Mouse (Mus musculus) kidney, postnatal 10 days (tissue): ENCODE results near the gene Ldb1.
A peak's percentile ranks its signal among the peaks of the same experiment; 100 is the strongest.

Experiments used
- DNase-seq: peaks from one replicate; pipeline ENCODE4 v3.0.0; 2021; ENCODE audit warnings: mixed read lengths

Gene Ldb1

GRCm38 (mm10) chr19:46044993-46045695, at the start of gene Ldb1:
Gene Ldb1, minus strand, starts transcription at chr19:46045214.
- peak; percentile 91 for DNase-seq

DNA sequence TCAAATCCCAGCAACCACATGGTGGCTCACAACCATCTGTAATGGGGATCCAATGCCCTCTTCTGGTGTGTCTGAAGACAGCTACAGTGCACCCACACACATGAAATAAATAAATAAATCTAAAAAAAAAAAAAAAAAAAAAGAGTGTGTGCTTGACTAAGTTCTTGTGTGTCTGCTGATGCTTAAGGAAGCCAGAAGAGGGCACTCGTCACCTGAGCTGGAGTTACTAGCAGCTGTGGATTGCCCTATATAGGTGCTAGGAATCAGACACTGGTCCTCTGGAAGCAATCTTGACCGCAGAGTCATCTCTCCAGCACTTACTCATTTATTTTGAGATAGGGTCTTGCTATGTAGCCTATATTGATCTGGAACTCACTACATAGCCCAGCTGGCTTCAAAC, 49.1 kb upstream of the Ldb1 start:
- no peak for DNase-seq

GRCm38 (mm10) chr19:46091641-46092040, 46.6 kb upstream of the Ldb1 start:
- no peak for DNase-seq

GRCm38 (mm10) chr19:46087871-46088270, 42.9 kb upstream of the Ldb1 start:
- DNase-seq = no peak

GRCm38 (mm10) chr19:46086337-46086736, 41.3 kb upstream of the Ldb1 start:
- peak; percentile 75 for DNase-seq

- no peak for DNase-seq
These were observed 40.2 kb upstream of the Ldb1 start for GRCm38 (mm10) chr19:46085185-46085584.

GRCm38 (mm10) chr19:46078535-46078934, 33.5 kb upstream of the Ldb1 start:
- DNase-seq = no peak

GRCm38 (mm10) chr19:46075616-46076607, 30.9 kb upstream of the Ldb1 start, which contains the start of gene Nolc1:
Gene Nolc1, plus strand, starts transcription at chr19:46075863.
- DNase-seq = peak; percentile 99

DNA sequence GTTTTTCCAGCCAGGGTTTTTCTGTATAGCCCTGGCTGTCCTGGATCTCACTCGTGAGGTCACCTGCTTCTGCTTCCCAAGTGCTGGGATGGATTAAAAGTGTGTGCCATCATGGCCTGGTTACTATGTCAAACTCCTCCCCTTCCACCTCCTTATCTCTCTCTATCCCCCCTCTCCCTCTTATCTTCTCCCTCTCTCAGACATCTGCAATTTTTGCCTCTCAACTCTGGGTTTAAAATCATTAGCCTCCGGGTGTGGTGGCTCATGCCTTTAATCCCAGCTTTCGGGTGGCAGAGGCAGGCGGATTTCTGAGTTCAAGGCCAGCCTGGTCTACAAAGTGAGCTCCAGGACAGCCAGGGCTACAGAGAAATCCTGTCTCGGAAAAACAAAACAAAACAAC, 29.3 kb upstream of the Ldb1 start:
- no peak for DNase-seq

GRCm38 (mm10) chr19:46073285-46073684, 28.3 kb upstream of the Ldb1 start:
- no peak for DNase-seq

DNA sequence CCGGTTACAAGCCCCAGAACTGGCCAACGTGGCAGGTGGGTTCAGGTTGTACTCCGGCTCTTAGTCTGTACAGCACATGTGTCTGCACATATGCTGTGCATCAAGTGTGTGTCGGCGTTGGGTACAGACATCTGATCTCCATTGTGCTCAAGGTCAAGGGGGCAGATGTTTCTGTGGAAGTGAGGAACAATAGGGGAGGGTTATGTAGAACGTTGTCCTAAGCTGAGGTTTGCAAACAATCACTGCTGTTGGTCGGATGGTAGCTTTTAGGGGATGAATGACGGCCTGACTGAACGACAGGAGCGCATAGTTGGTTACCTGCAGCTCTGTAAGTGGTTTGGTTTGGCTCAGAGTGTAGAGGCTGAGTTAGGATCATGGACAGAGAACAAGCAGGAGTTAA, 23.0 kb upstream of the Ldb1 start:
- no peak for DNase-seq

DNA sequence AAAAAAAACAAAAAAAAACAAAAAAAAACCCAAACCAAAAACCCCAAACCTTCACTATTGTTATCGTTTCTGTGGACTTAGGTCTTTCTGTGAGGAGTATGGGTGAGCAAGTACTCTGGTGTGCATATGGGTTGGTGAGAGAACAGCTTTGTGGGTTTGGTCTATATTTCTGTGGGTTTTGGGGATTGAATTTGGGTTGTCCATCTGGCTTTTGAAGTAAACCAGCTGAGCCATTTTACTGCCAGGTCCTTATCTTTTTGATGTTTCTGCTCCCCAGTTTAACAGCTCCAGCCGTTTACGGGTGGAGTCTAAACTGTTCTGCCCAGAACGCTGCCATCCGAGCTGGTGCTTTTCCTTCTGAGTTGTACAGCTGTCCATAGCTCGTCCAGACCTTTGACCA, 15.8 kb upstream of the Ldb1 start:
- DNase-seq = no peak

DNA sequence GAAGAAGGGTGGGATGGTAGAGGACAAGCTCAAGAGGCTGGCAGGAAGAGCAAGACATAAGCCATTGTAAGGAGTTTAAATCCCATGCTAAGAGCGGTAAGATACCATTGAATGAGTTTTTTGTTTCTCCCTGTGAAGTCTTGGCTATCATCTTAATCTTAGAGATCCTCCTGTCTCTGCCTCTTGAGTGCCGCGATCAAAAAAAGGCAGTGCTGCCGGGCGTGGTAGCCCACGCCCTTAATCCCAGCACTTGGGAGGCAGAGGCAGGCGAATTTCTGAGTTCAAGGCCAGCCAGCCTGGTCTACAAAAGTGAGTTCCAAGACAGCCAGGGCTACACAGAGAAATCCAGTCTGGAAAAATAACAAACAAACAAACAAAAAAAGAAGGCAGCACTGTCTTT, 13.5 kb upstream of the Ldb1 start:
- no peak for DNase-seq

DNA sequence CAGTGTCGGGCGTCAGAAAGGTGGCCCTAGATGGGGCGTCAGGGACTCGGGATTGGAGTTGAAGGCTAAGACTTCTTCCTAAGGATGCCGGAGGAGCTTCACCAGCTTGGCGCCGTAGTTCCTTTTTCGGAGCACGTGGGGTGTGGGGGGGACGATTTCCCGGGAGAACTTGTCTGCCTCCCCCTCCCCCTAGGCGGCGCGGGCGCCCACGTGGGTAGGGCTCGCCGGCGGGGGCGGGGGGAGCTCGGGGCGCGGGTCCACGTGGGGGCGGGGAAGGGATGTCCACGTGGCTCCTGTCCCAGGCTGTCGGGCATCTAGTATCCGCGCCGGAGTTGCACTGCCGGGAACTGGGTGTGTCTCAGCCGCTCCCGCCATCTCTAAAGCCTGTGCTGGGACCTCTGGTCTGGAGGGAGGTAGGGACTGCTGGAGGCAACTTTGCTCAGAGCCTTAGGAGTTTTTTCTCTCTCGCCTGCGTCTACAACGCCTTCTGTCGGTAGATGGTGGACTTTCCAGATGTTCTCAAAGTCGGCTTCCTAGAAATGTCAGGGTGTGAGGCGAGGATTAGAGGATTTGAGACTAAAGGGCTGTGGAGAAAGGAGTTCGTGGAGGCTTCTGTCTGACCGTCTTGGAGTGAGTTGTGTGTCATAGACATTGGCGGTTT, 12.1 kb upstream of the Ldb1 start:
- peak; percentile 92 for DNase-seq

- peak; percentile 94 for DNase-seq
These were observed 11.5 kb upstream of the Ldb1 start for GRCm38 (mm10) chr19:46056388-46056946.

GRCm38 (mm10) chr19:46055752-46056387, 10.9 kb upstream of the Ldb1 start:
- peak; percentile 67 for DNase-seq

GRCm38 (mm10) chr19:46050462-46050861, 5.4 kb upstream of the Ldb1 start:
- DNase-seq = no peak

DNA sequence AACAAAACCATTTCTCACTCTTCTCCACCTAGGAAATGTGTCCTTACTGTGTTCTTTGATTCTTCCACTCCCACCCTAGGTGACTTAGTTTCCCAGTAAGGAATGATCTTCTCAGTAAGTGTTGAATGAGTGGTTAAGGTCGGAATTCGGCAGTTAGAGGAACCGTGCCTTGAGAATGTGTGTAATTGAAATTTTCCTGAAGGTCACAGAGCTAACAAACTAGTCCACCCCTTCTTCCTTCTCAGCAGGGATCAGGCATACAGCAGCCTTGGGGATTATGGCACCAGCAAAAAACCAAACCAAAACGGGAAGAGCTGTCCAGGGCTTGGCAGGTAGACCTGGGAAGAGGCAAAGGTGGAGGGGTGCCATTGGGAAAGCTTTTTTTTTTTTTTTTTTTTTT, 4.1 kb upstream of the Ldb1 start:
- DNase-seq = no peak

DNA sequence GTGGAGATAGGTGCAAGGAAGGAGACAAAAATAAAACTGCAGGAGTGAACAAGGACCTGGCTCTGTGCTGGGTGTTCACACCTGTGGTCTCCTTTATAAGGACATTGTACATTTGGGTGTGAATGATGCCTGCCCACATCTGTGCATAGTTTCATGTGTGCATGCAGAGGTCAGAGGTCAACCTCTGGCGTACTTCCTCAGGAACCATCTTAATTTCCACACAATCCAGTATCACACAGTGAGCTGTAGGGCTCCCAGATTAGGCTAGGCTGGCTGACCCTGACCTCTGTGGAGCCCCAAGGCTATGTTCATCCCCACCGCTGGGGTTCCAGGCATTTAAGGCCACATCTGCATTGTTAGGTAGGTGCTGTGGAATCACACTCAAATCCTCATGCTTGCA, 2.4 kb upstream of the Ldb1 start:
- DNase-seq = no peak

- DNase-seq = peak; percentile 50
These were observed 1.6 kb upstream of the Ldb1 start for GRCm38 (mm10) chr19:46046621-46047025.

DNA sequence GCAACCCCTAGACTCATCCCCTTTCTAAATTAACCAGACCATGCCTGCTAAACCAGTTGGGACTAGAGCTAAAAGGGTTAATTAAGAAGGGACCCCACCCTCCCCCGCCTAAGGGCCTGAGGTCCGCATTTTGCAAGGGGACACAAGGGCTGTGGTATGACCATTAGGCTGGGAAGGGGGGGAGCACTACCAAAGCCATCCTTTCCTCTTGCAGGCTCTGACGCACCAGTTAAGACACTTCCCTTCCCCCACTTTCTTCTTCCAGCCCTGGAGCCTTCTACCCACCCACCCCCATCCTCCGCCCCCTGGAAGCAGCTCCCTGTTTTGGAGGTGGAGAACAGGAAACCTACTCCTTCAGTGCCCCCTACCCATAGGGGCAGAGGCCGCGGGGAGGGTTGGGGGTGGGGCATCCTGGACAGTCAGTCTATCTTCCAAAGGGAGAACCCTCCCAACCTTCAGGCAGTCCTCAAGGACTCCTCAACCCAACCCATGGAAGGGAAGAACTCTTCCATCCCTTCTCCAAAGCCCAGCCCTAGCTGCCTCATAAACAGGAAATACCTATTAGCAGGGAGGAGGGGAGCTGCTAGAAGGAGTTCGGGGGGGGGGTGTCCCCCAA, 790 bp upstream of the Ldb1 start:
- peak; percentile 81 for DNase-seq
